Mouse (Mus musculus) MEL (cell line): Measurements from ENCODE around the gene Wdpcp. TPM values are rescaled to one million over a fixed set of nuclear protein-coding genes. Genes with fewer than 3 reads are reported as not detected.

Source experiments
- DNase-seq: peaks from one replicate; pipeline ENCODE4 v3.0.0; 2011; ENCODE audit warnings: low read depth, low spot score
- H3K27ac ChIP-seq: 2 replicates; pipeline ENCODE4 v1.5.1; 2012; ENCODE audit warnings: low read depth, mild to moderate bottlenecking, control low read depth, low read length, moderate library complexity; ENCODE audit not compliant: control insufficient read depth
- H3K27me3 ChIP-seq, 2 experiments: fragments of 150-350 bp in 1 of 2; sonication (generic) in 1 of 2; 2 replicates each; pipeline ENCODE4 v1.6.1; 2012; ENCODE audit warnings: low read length in 2 of 2, mild to moderate bottlenecking in 2 of 2, improper control_type of control experiment in 1 of 2, moderate library complexity in 1 of 2; ENCODE audit not compliant: insufficient read depth in 2 of 2, control insufficient read depth in 1 of 2
- H3K36me3 ChIP-seq, 2 experiments: 2 replicates each; pipeline ENCODE4 v1.6.1; 2012 to 2014; ENCODE audit warnings: low read length in 2 of 2, improper control_type of control experiment in 1 of 2, inconsistent platforms in 1 of 2, mild to moderate bottlenecking in 1 of 2; ENCODE audit not compliant: insufficient read depth in 2 of 2, control insufficient read depth in 1 of 2
- H3K4me1 ChIP-seq, 2 experiments: fragments of 150-350 bp in 1 of 2; sonication (generic) in 1 of 2; 2 replicates each; pipeline ENCODE4 v1.6.1; 2012; ENCODE audit warnings: low read length in 2 of 2, improper control_type of control experiment in 1 of 2, mild to moderate bottlenecking in 1 of 2; ENCODE audit not compliant: insufficient read depth in 2 of 2, control insufficient read depth in 1 of 2
- H3K4me3 ChIP-seq, 2 experiments: fragments of 150-350 bp in 1 of 2; sonication (generic) in 1 of 2; 2 replicates each; pipeline ENCODE4 v1.5.1; 2012; ENCODE audit warnings: low read depth in 2 of 2, low read length in 2 of 2, mild to moderate bottlenecking in 2 of 2, moderate library complexity in 2 of 2, control low read depth in 1 of 2, improper control_type of control experiment in 1 of 2; ENCODE audit not compliant: control insufficient read depth in 1 of 2, insufficient read depth in 1 of 2
- H3K79me2 ChIP-seq: 2 replicates; pipeline ENCODE4 v1.6.1; 2012; ENCODE audit warnings: mild to moderate bottlenecking, low read length, moderate library complexity; ENCODE audit not compliant: control insufficient read depth, poor library complexity, insufficient read depth
- H3K9ac ChIP-seq: 2 replicates; pipeline ENCODE4 v1.6.1; 2012; ENCODE audit warnings: low read depth, mild to moderate bottlenecking, control low read depth, low read length, moderate library complexity; ENCODE audit not compliant: control insufficient read depth, poor library complexity, severe bottlenecking
- H3K9me3 ChIP-seq: fragments of 150-350 bp; sonication (generic); replicated peaks from 2 replicates; pipeline ENCODE4 v1.6.1; 2012; ENCODE audit warnings: mild to moderate bottlenecking, low read length, improper control_type of control experiment, moderate library complexity; ENCODE audit not compliant: insufficient read depth
- BHLHE40 ChIP-seq: IDR thresholded peaks from 2 replicates; pipeline ENCODE4 v1.6.1; 2012; ENCODE audit warnings: low read depth, mild to moderate bottlenecking, inconsistent platforms, low read length, improper control_type of control experiment, borderline replicate concordance
- CHD2 ChIP-seq: IDR thresholded peaks from 2 replicates; pipeline ENCODE4 v1.6.1; 2011; ENCODE audit warnings: low read length, improper control_type of control experiment
- CTCF ChIP-seq, 3 experiments: IDR thresholded peaks in 2 of 3; conservative IDR thresholded peaks in 1 of 3; 2 replicates each; pipeline ENCODE4 v1.5.1; 2011 to 2012; ENCODE audit warnings: low read length in 3 of 3, low read depth in 2 of 3, mild to moderate bottlenecking in 2 of 3, improper control_type of control experiment in 1 of 3, inconsistent platforms in 1 of 3, mixed read lengths in 1 of 3, moderate library complexity in 1 of 3; ENCODE audit not compliant: control insufficient read depth in 1 of 3, insufficient read depth in 1 of 3, poor library complexity in 1 of 3, severe bottlenecking in 1 of 3
- ETS1 ChIP-seq: IDR thresholded peaks from 2 replicates; pipeline ENCODE4 v1.6.1; 2012; ENCODE audit warnings: low read depth, mild to moderate bottlenecking, inconsistent platforms, low read length, improper control_type of control experiment, moderate library complexity
- GATA1 ChIP-seq: IDR thresholded peaks from 2 replicates; pipeline ENCODE4 v1.6.1; 2011; ENCODE audit warnings: low read depth, low read length, improper control_type of control experiment
- KAT2A ChIP-seq: conservative IDR thresholded peaks from 2 replicates; pipeline ENCODE4 v1.6.1; 2012; ENCODE audit warnings: low read depth, low read length, improper control_type of control experiment, inconsistent platforms
- MAX ChIP-seq: IDR thresholded peaks from 2 replicates; pipeline ENCODE4 v1.6.1; 2011; ENCODE audit warnings: low read length, improper control_type of control experiment
- MAZ ChIP-seq: IDR thresholded peaks from 2 replicates; pipeline ENCODE4 v1.6.1; 2012; ENCODE audit warnings: low read depth, mild to moderate bottlenecking, inconsistent platforms, low read length, improper control_type of control experiment
- MEF2A ChIP-seq: IDR thresholded peaks from 2 replicates; pipeline ENCODE4 v1.6.1; 2014; ENCODE audit warnings: low read depth, mild to moderate bottlenecking, inconsistent platforms, low read length, improper control_type of control experiment; ENCODE audit not compliant: poor library complexity, insufficient replicate concordance, severe bottlenecking; ENCODE audit errors: extremely low read depth
- MXI1 ChIP-seq: IDR thresholded peaks from 2 replicates; pipeline ENCODE4 v1.6.1; 2011; ENCODE audit warnings: mild to moderate bottlenecking, low read depth, low read length, improper control_type of control experiment
- MYB ChIP-seq: IDR thresholded peaks from 2 replicates; pipeline ENCODE4 v1.6.1; 2011; ENCODE audit warnings: mild to moderate bottlenecking, low read depth, low read length, improper control_type of control experiment
- POLR2A ChIP-seq, 2 experiments: IDR thresholded peaks; 2 replicates each; pipeline ENCODE4 v1.6.1; 2011 to 2012; ENCODE audit warnings: low read length in 2 of 2, mild to moderate bottlenecking in 2 of 2, control low read depth in 1 of 2, improper control_type of control experiment in 1 of 2, low read depth in 1 of 2, moderate library complexity in 1 of 2; ENCODE audit not compliant: control insufficient read depth in 1 of 2, insufficient read depth in 1 of 2, poor library complexity in 1 of 2
- POLR2AphosphoS5 ChIP-seq: IDR thresholded peaks from 2 replicates; pipeline ENCODE4 v1.6.1; 2012; ENCODE audit warnings: low read depth, borderline replicate concordance, mild to moderate bottlenecking, inconsistent platforms, low read length, moderate library complexity, mixed read lengths
- RAD21 ChIP-seq: IDR thresholded peaks from 2 replicates; pipeline ENCODE4 v1.6.1; 2011; ENCODE audit warnings: mild to moderate bottlenecking, low read depth, low read length, improper control_type of control experiment
- RCOR1 ChIP-seq: IDR thresholded peaks from 2 replicates; pipeline ENCODE4 v1.6.1; 2012; ENCODE audit warnings: low read depth, mild to moderate bottlenecking, inconsistent platforms, low read length, improper control_type of control experiment
- SMC3 ChIP-seq: IDR thresholded peaks from 2 replicates; pipeline ENCODE4 v1.6.1; 2011; ENCODE audit warnings: low read depth, low read length, improper control_type of control experiment
- TAL1 ChIP-seq: IDR thresholded peaks from 2 replicates; pipeline ENCODE4 v1.6.1; 2012; ENCODE audit warnings: mild to moderate bottlenecking, inconsistent platforms, low read length, moderate library complexity, mixed read lengths
- TCF12 ChIP-seq: IDR thresholded peaks from 2 replicates; pipeline ENCODE4 v1.6.1; 2014; ENCODE audit warnings: low read depth, mild to moderate bottlenecking, inconsistent platforms, low read length, improper control_type of control experiment, moderate library complexity
- UBTF ChIP-seq: IDR thresholded peaks from 2 replicates; pipeline ENCODE4 v1.6.1; 2012; ENCODE audit warnings: low read depth, mild to moderate bottlenecking, inconsistent platforms, low read length, improper control_type of control experiment, moderate library complexity, borderline replicate concordance; ENCODE audit not compliant: insufficient read depth
- USF1 ChIP-seq: IDR thresholded peaks from 2 replicates; pipeline ENCODE4 v1.6.1; 2014; ENCODE audit warnings: low read depth, mild to moderate bottlenecking, inconsistent platforms, low read length, improper control_type of control experiment, moderate library complexity
- USF2 ChIP-seq, 2 experiments: IDR thresholded peaks; 2 replicates each; pipeline ENCODE4 v1.6.1; 2011 to 2012; ENCODE audit warnings: improper control_type of control experiment in 2 of 2, low read length in 2 of 2, borderline replicate concordance in 1 of 2, inconsistent platforms in 1 of 2, low read depth in 1 of 2, mild to moderate bottlenecking in 1 of 2; ENCODE audit not compliant: insufficient read depth in 1 of 2
- ZKSCAN1 ChIP-seq: IDR thresholded peaks from 2 replicates; pipeline ENCODE4 v1.6.1; 2012; ENCODE audit warnings: low read depth, mild to moderate bottlenecking, inconsistent platforms, low read length, improper control_type of control experiment, moderate library complexity
- polyA plus RNA-seq, 2 experiments: library from polyadenylated mRNA; stranded (reverse) in 1 of 2; unstranded in 1 of 2; fragments of >175 nt in 1 of 2; fragments of >200 nt in 1 of 2; gene quantifications; 2 replicates each; pipeline versions ENCODE4 v1.2.1 to v1.2.4; 2012; ENCODE audit warnings: low replicate concordance in 2 of 2, low read depth in 1 of 2; ENCODE audit not compliant: insufficient read length in 2 of 2, insufficient read depth in 1 of 2, missing spikeins in 1 of 2
- total RNA-seq: library from RNA; depleted of rRNA; stranded (reverse); fragments of 300-350 nt; gene quantifications from 2 replicates; pipeline ENCODE4 v1.2.3, GENCODE M21; 2012

The Wdpcp gene
- total and polyA plus RNA-seq, 3 experiments, result 0.81 to 1.3 TPM; not detected in 1

DNA sequence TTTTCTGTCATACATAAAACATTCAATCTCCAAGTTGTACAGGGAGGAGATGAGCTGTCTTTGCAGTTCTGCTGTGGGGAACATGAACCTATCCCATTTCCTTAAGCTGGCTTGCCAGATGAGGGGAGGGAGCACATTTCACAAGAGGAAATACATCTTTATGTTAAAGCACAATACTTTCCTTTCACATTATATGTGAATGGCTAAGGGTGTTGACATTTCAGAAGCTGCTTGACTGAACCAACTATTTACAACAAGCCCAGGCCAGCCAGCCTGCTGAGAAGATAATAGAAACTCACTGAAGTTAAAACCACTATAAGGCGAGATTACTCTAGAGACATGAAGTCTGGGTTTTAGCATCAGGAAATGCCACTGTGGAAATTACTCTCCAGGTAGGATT is 11.3 kb downstream of the Wdpcp start:
- no peaks in the 10 kb centered on the region for H3K9me3 ChIP-seq
- no peak for DNase-seq
- TF ChIP-seq ZKSCAN1 (no peak), TCF12 (no peak), POLR2A (IDR thresholded peaks at IDR 0.05; ENCODE audit: control insufficient read depth in 1 of 2, insufficient read depth in 1 of 2, low read depth in 1 of 2, low read length in 2 of 2, poor library complexity in 1 of 2) (no peak), CHD2 (no peak), USF2 (IDR thresholded peaks at IDR 0.05; ENCODE audit: borderline replicate concordance in 1 of 2, insufficient read depth in 1 of 2, low read depth in 1 of 2, low read length in 2 of 2) (no peak), KAT2A (no peak)
- no peaks in the 10 kb centered on the region for H3K27me3 ChIP-seq
- H3K4me3 ChIP-seq, result no peak overlapping the region
- no peak overlapping the region for H3K27ac ChIP-seq
- H3K4me1 ChIP-seq, result peaks cover 0 to 8% of the 10 kb centered on the region in 2 experiments; a peak in 2 of 4 replicates
- no peak overlapping the region for H3K9ac ChIP-seq
- H3K36me3 ChIP-seq, result peaks cover 0 to 9% of the 10 kb centered on the region in 2 experiments; a peak in 2 of 4 replicates
- no peaks in the 10 kb centered on the region for H3K79me2 ChIP-seq

DNA sequence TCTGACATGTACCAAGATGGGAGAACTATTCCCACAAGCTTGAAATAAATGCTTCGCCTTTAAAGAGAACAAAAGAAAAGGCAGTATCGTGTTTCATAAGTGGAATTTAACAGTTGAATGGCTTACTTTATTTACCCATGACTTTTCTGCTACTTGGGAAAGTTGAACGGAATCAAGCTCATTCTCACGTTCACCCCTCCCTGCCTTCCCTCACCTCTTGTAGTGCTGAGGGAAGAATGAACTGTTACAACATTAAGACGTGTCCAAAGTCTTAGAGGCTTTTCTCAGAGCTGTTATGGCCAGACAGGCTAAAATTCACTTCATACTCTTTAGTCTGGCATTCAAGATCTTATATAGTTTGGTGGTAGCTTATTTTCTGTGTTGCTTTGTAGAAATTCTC is 30.5 kb downstream of the Wdpcp start:
- H3K27ac ChIP-seq, result no peak overlapping the region
- no peak for DNase-seq
- H3K36me3 ChIP-seq, result no peaks in the 10 kb centered on the region
- H3K27me3 ChIP-seq, result no peaks in the 10 kb centered on the region
- no peak overlapping the region for H3K9ac ChIP-seq
- H3K9me3 ChIP-seq, result no peaks in the 10 kb centered on the region
- H3K79me2 ChIP-seq, result no peaks in the 10 kb centered on the region
- no peak overlapping the region for H3K4me3 ChIP-seq
- TF ChIP-seq UBTF (no peak), MYB (no peak), USF1 (no peak), RAD21 (no peak), ETS1 (no peak), RCOR1 (no peak), BHLHE40 (no peak), MAZ (no peak), USF2 (IDR thresholded peaks at IDR 0.05; ENCODE audit: borderline replicate concordance in 1 of 2, insufficient read depth in 1 of 2, low read depth in 1 of 2, low read length in 2 of 2) (no peak), TAL1 (no peak), SMC3 (no peak), POLR2A (IDR thresholded peaks at IDR 0.05; ENCODE audit: control insufficient read depth in 1 of 2, insufficient read depth in 1 of 2, low read depth in 1 of 2, low read length in 2 of 2, poor library complexity in 1 of 2) (no peak), MXI1 (no peak), MEF2A (no peak), MAX (no peak), CTCF (IDR thresholded peaks at IDR 0.05 in 2 of 3, conservative IDR thresholded peaks at IDR 0.05 in 1 of 3; ENCODE audit: control insufficient read depth in 1 of 3, insufficient read depth in 1 of 3, low read depth in 2 of 3, low read length in 3 of 3, poor library complexity in 1 of 3, severe bottlenecking in 1 of 3) (no peak), GATA1 (no peak), POLR2AphosphoS5 (no peak)
- H3K4me1 ChIP-seq, result no peaks in the 10 kb centered on the region
